Mouse (Mus musculus): ENCODE results near the gene Ugt1a1. TPM values are rescaled to one million over a fixed set of nuclear protein-coding genes. Genes with fewer than 3 reads are reported as not detected.
A peak's percentile ranks its signal among the peaks of the same experiment; 100 is the strongest.

Ugt1a1 gene
- polyA plus RNA-seq, 1 experiment from 2014 or later = not detected

- H3K27me3 ChIP-seq (ENCODE audit: control insufficient read depth, insufficient read depth, low read length) = no peaks in the 10 kb centered on the region
- no peak overlapping the region for H3K4me2 ChIP-seq
- H3K9ac ChIP-seq (ENCODE audit: low read depth, low read length) = no peak overlapping the region
- WGBS (ENCODE audit: insufficient replicate concordance) = 41% methylated on average over 5 of the region's 5 CpGs
- peaks cover 97% of the 10 kb centered on the region for H3K9me3 ChIP-seq (replicated peaks; ENCODE audit: control insufficient read depth, low read length)
- no peaks in the 10 kb centered on the region for H3K4me1 ChIP-seq (ENCODE audit: control insufficient read depth, insufficient read depth, low read length)
- no peak for ATAC-seq (replicated peaks; ENCODE audit: insufficient number of reproducible peaks, low FRiP score, low TSS enrichment)
- H3K4me3 ChIP-seq (ENCODE audit: low read depth, low read length) = no peak overlapping the region
- H3K36me3 ChIP-seq (ENCODE audit: control insufficient read depth, insufficient read depth, low read length) = no peaks in the 10 kb centered on the region
- no peak overlapping the region for H3K27ac ChIP-seq (ENCODE audit: low read depth, low read length)
These were observed 22.9 kb downstream of the Ugt1a1 start for GRCm38 (mm10) chr1:88234646-88235045.

GRCm38 (mm10) chr1:88235046-88235893 lies 23.5 kb downstream of the Ugt1a1 start:
- no peaks in the 10 kb centered on the region for H3K4me1 ChIP-seq (ENCODE audit: control insufficient read depth, insufficient read depth, low read length)
- H3K27me3 ChIP-seq (ENCODE audit: control insufficient read depth, insufficient read depth, low read length) = no peaks in the 10 kb centered on the region
- H3K27ac ChIP-seq (ENCODE audit: low read depth, low read length) = no peak overlapping the region
- H3K9ac ChIP-seq (ENCODE audit: low read depth, low read length) = no peak overlapping the region
- no peak for ATAC-seq (replicated peaks; ENCODE audit: insufficient number of reproducible peaks, low FRiP score, low TSS enrichment)
- no peaks in the 10 kb centered on the region for H3K36me3 ChIP-seq (ENCODE audit: control insufficient read depth, insufficient read depth, low read length)
- no peak overlapping the region for H3K4me2 ChIP-seq
- H3K4me3 ChIP-seq (ENCODE audit: low read depth, low read length) = no peak overlapping the region
- peaks cover 97% of the 10 kb centered on the region for H3K9me3 ChIP-seq (replicated peaks; ENCODE audit: control insufficient read depth, low read length)
- WGBS (ENCODE audit: insufficient replicate concordance) = 58% methylated on average over 11 of the region's 11 CpGs

GRCm38 (mm10) chr1:88235894-88236415 lies 24.2 kb downstream of the Ugt1a1 start:
- ATAC-seq (replicated peaks; ENCODE audit: insufficient number of reproducible peaks, low FRiP score, low TSS enrichment) = no peak
- Histone ChIP-seq H3K27me3 (ENCODE audit: control insufficient read depth, insufficient read depth, low read length) (no peaks in the 10 kb centered on the region), H3K4me2 (no peak overlapping the region), H3K9me3 (replicated peaks; ENCODE audit: control insufficient read depth, low read length) (peaks cover 97% of the 10 kb centered on the region), H3K4me3 (ENCODE audit: low read depth, low read length) (no peak overlapping the region), H3K36me3 (ENCODE audit: control insufficient read depth, insufficient read depth, low read length) (no peaks in the 10 kb centered on the region), H3K27ac (ENCODE audit: low read depth, low read length) (no peak overlapping the region), H3K4me1 (ENCODE audit: control insufficient read depth, insufficient read depth, low read length) (no peaks in the 10 kb centered on the region), H3K9ac (ENCODE audit: low read depth, low read length) (no peak overlapping the region)
- WGBS (ENCODE audit: insufficient replicate concordance) = 55% methylated on average over 4 of the region's 4 CpGs

- Histone ChIP-seq H3K4me3 (ENCODE audit: low read depth, low read length) (no peak overlapping the region), H3K4me1 (ENCODE audit: control insufficient read depth, insufficient read depth, low read length) (no peaks in the 10 kb centered on the region), H3K9ac (ENCODE audit: low read depth, low read length) (no peak overlapping the region), H3K4me2 (no peak overlapping the region), H3K27me3 (ENCODE audit: control insufficient read depth, insufficient read depth, low read length) (no peaks in the 10 kb centered on the region), H3K9me3 (replicated peaks; ENCODE audit: control insufficient read depth, low read length) (peaks cover 91% of the 10 kb centered on the region), H3K36me3 (ENCODE audit: control insufficient read depth, insufficient read depth, low read length) (no peaks in the 10 kb centered on the region), H3K27ac (ENCODE audit: low read depth, low read length) (no peak overlapping the region)
- WGBS (ENCODE audit: insufficient replicate concordance) = 69% methylated on average over 5 of the region's 5 CpGs
- ATAC-seq (replicated peaks; ENCODE audit: insufficient number of reproducible peaks, low FRiP score, low TSS enrichment) = no peak
These were observed 25.6 kb downstream of the Ugt1a1 start for GRCm38 (mm10) chr1:88237311-88237710.

GRCm38 (mm10) chr1:88238771-88239170 lies 27.0 kb downstream of the Ugt1a1 start:
- WGBS (ENCODE audit: insufficient replicate concordance) = 72% methylated on average over 6 of the region's 6 CpGs
- Histone ChIP-seq H3K9ac (ENCODE audit: low read depth, low read length) (no peak overlapping the region), H3K9me3 (replicated peaks; ENCODE audit: control insufficient read depth, low read length) (peaks cover 90% of the 10 kb centered on the region), H3K4me1 (ENCODE audit: control insufficient read depth, insufficient read depth, low read length) (no peaks in the 10 kb centered on the region), H3K4me2 (no peak overlapping the region), H3K4me3 (ENCODE audit: low read depth, low read length) (no peak overlapping the region), H3K27ac (ENCODE audit: low read depth, low read length) (no peak overlapping the region), H3K36me3 (ENCODE audit: control insufficient read depth, insufficient read depth, low read length) (no peaks in the 10 kb centered on the region), H3K27me3 (ENCODE audit: control insufficient read depth, insufficient read depth, low read length) (no peaks in the 10 kb centered on the region)
- ATAC-seq (replicated peaks; ENCODE audit: insufficient number of reproducible peaks, low FRiP score, low TSS enrichment) = 0 out of 2 replicates have a peak, but pooled peaks have one; percentile 11

GRCm38 (mm10) chr1:88240072-88240471 lies 28.3 kb downstream of the Ugt1a1 start:
- ATAC-seq (replicated peaks; ENCODE audit: insufficient number of reproducible peaks, low FRiP score, low TSS enrichment) = no peak
- Histone ChIP-seq H3K9ac (ENCODE audit: low read depth, low read length) (no peak overlapping the region), H3K4me3 (ENCODE audit: low read depth, low read length) (no peak overlapping the region), H3K4me1 (ENCODE audit: control insufficient read depth, insufficient read depth, low read length) (no peaks in the 10 kb centered on the region), H3K27me3 (ENCODE audit: control insufficient read depth, insufficient read depth, low read length) (no peaks in the 10 kb centered on the region), H3K36me3 (ENCODE audit: control insufficient read depth, insufficient read depth, low read length) (no peaks in the 10 kb centered on the region), H3K9me3 (replicated peaks; ENCODE audit: control insufficient read depth, low read length) (peaks cover 90% of the 10 kb centered on the region), H3K4me2 (no peak overlapping the region), H3K27ac (ENCODE audit: low read depth, low read length) (no peak overlapping the region)
- WGBS (ENCODE audit: insufficient replicate concordance) = 65% methylated on average over 5 of the region's 5 CpGs

- ATAC-seq (replicated peaks; ENCODE audit: insufficient number of reproducible peaks, low FRiP score, low TSS enrichment) = peak; percentile 4; the same call in 1 of the 2 replicates
- H3K4me3 ChIP-seq (ENCODE audit: low read depth, low read length) = no peak overlapping the region
- peaks cover 90% of the 10 kb centered on the region for H3K9me3 ChIP-seq (replicated peaks; ENCODE audit: control insufficient read depth, low read length)
- no peaks in the 10 kb centered on the region for H3K36me3 ChIP-seq (ENCODE audit: control insufficient read depth, insufficient read depth, low read length)
- H3K4me2 ChIP-seq = no peak overlapping the region
- H3K9ac ChIP-seq (ENCODE audit: low read depth, low read length) = no peak overlapping the region
- no peaks in the 10 kb centered on the region for H3K27me3 ChIP-seq (ENCODE audit: control insufficient read depth, insufficient read depth, low read length)
- H3K27ac ChIP-seq (ENCODE audit: low read depth, low read length) = no peak overlapping the region
- 68% methylated on average over 4 of the region's 4 CpGs for whole genome bisulfite sequencing (ENCODE audit: insufficient replicate concordance)
- H3K4me1 ChIP-seq (ENCODE audit: control insufficient read depth, insufficient read depth, low read length) = no peaks in the 10 kb centered on the region
These were observed 28.8 kb downstream of the Ugt1a1 start for GRCm38 (mm10) chr1:88240579-88240978.

- 56% methylated on average over 5 of the region's 5 CpGs for WGBS (ENCODE audit: insufficient replicate concordance)
- no peaks in the 10 kb centered on the region for H3K27me3 ChIP-seq (ENCODE audit: control insufficient read depth, insufficient read depth, low read length)
- H3K9me3 ChIP-seq (replicated peaks; ENCODE audit: control insufficient read depth, low read length) = peaks cover 93% of the 10 kb centered on the region
- no peaks in the 10 kb centered on the region for H3K4me1 ChIP-seq (ENCODE audit: control insufficient read depth, insufficient read depth, low read length)
- no peak overlapping the region for H3K27ac ChIP-seq (ENCODE audit: low read depth, low read length)
- no peak overlapping the region for H3K9ac ChIP-seq (ENCODE audit: low read depth, low read length)
- no peaks in the 10 kb centered on the region for H3K36me3 ChIP-seq (ENCODE audit: control insufficient read depth, insufficient read depth, low read length)
- no peak for ATAC-seq (replicated peaks; ENCODE audit: insufficient number of reproducible peaks, low FRiP score, low TSS enrichment)
- no peak overlapping the region for H3K4me3 ChIP-seq (ENCODE audit: low read depth, low read length)
- no peak overlapping the region for H3K4me2 ChIP-seq
These were observed 32.1 kb downstream of the Ugt1a1 start for GRCm38 (mm10) chr1:88243861-88244260.

GRCm38 (mm10) chr1:88245881-88246280 lies 34.1 kb downstream of the Ugt1a1 start:
- WGBS (ENCODE audit: insufficient replicate concordance) = 69% methylated on average over 6 of the region's 6 CpGs
- Histone ChIP-seq H3K9me3 (replicated peaks; ENCODE audit: control insufficient read depth, low read length) (peaks cover 93% of the 10 kb centered on the region), H3K4me2 (no peak overlapping the region), H3K27ac (ENCODE audit: low read depth, low read length) (no peak overlapping the region), H3K36me3 (ENCODE audit: control insufficient read depth, insufficient read depth, low read length) (no peaks in the 10 kb centered on the region), H3K27me3 (ENCODE audit: control insufficient read depth, insufficient read depth, low read length) (no peaks in the 10 kb centered on the region), H3K9ac (ENCODE audit: low read depth, low read length) (no peak overlapping the region), H3K4me3 (ENCODE audit: low read depth, low read length) (no peak overlapping the region), H3K4me1 (ENCODE audit: control insufficient read depth, insufficient read depth, low read length) (no peaks in the 10 kb centered on the region)
- no peak for ATAC-seq (replicated peaks; ENCODE audit: insufficient number of reproducible peaks, low FRiP score, low TSS enrichment)
